In genomic region chr2:118112846-118113479, GRCm38 (mm10) we compare ENCODE assay signal across 9 mouse cellular contexts. TPM values are rescaled to one million over a fixed set of nuclear protein-coding genes. Genes with fewer than 3 reads are reported as not detected.
DNase-seq lines count a peak whose midpoint lies in the region; ATAC-seq and TF ChIP-seq lines count a peak whose summit lies in the region.
"Had no signal": no experiment of that assay in that cellular context is flagged by ENCODE, and none has a peak within 500 bp of the region (broad histone marks: within the 10 kb centered on the region; RNA-seq: fewer than 3 reads in every experiment).

No protein-coding gene starts in this region.

- 5% methylated on average over 21 of the region's 21 CpGs for WGBS in cerebellum, adult 2 months
- WGBS in heart, embryonic 11.5 days (ENCODE audit: insufficient replicate concordance) = 44% methylated on average over 21 of the region's 21 CpGs
- WGBS in midbrain, embryonic 16.5 days = 52% methylated on average over 21 of the region's 21 CpGs

- H3K27me3 ChIP-seq in cerebellum, adult 2 months (ENCODE audit: control insufficient read depth, insufficient read depth, low read length) = no peaks in the 10 kb centered on the region; the same call in 1 of the 2 replicates
- H3K27me3 ChIP-seq in heart, embryonic 11.5 days (ENCODE audit: control insufficient read depth, insufficient read depth, low read length) = no peaks in the 10 kb centered on the region
- peaks cover 6% of the 10 kb centered on the region for H3K27me3 ChIP-seq in midbrain, embryonic 16.5 days (ENCODE audit: control insufficient read depth, insufficient read depth, low read depth, low read length)

- no peak overlapping the region for H3K27ac ChIP-seq in cerebellum, adult 2 months (ENCODE audit: insufficient read depth, low read length)
- no peak overlapping the region for H3K27ac ChIP-seq in heart, embryonic 11.5 days (ENCODE audit: low read depth, low read length)
- no peak overlapping the region for H3K27ac ChIP-seq in midbrain, embryonic 16.5 days (ENCODE audit: low read length)
- H3K27ac ChIP-seq: macrophage had no signal

- DNase-seq in cerebellum, adult 2 months = peak; percentile 15 to 22
- no peak for DNase-seq in cerebellum, adult 9-10 months
- peak; percentile 27 to 49 for DNase-seq in kidney, postnatal 25 days
- no peak for DNase-seq in spleen, adult 12 weeks (ENCODE audit: low spot score)
- DNase-seq in ovary, postnatal 14 days (ENCODE audit: low spot score) = no peak
- DNase-seq in left cerebral cortex, postnatal 36 days (ENCODE audit: low spot score in 2 of 2) = no peak

- TF ChIP-seq CTCF in cerebellum, adult 2 months (IDR thresholded peaks at IDR 0.05; ENCODE audit: borderline replicate concordance, insufficient read depth, low read depth, low read length) = no peak

- H3K9me3 ChIP-seq in heart, embryonic 11.5 days (replicated peaks; ENCODE audit: control insufficient read depth, low read length) = no peaks in the 10 kb centered on the region
- no peaks in the 10 kb centered on the region for H3K9me3 ChIP-seq in midbrain, embryonic 16.5 days (replicated peaks; ENCODE audit: control insufficient read depth, low read length, poor library complexity, severe bottlenecking)

- H3K4me1 ChIP-seq in cerebellum, adult 2 months (ENCODE audit: control insufficient read depth, insufficient read depth, low read length) = peaks cover 2% of the 10 kb centered on the region; the same call in 1 of the 2 replicates
- H3K4me1 ChIP-seq in heart, embryonic 11.5 days (ENCODE audit: control insufficient read depth, insufficient read depth, low read length) = peaks cover 10% of the 10 kb centered on the region
- H3K4me1 ChIP-seq in midbrain, embryonic 16.5 days (ENCODE audit: control insufficient read depth, insufficient read depth, low read length) = peaks cover 19% of the 10 kb centered on the region; the same call in 1 of the 2 replicates

- no peak for TF ChIP-seq POLR2A in cerebellum, adult 2 months (IDR thresholded peaks at IDR 0.05; ENCODE audit: borderline replicate concordance, insufficient read depth, low read length)

- no peaks in the 10 kb centered on the region; the same call in 1 of the 2 replicates for H3K36me3 ChIP-seq in heart, embryonic 11.5 days (ENCODE audit: control insufficient read depth, insufficient read depth, low read length)
- H3K36me3 ChIP-seq in midbrain, embryonic 16.5 days (ENCODE audit: control insufficient read depth, insufficient read depth, low read length) = no peaks in the 10 kb centered on the region

- no peak overlapping the region for H3K9ac ChIP-seq in heart, embryonic 11.5 days (ENCODE audit: low read depth, low read length)
- no peak overlapping the region for H3K9ac ChIP-seq in midbrain, embryonic 16.5 days (ENCODE audit: low read depth, low read length)

- intact Hi-C loops in left cerebral cortex, postnatal 36 days (cut with DNase I) = loop anchor here (5.0 to 10.0 kb wide), 3 partner anchors 134 to 661 kb away; no protein-coding TSS in a partner anchor

- H3K4me3 ChIP-seq in cerebellum, adult 2 months (replicated peaks; ENCODE audit: insufficient read depth, low read depth, low read length) = no peak overlapping the region
- H3K4me3 ChIP-seq in heart, embryonic 11.5 days (ENCODE audit: low read depth, low read length) = peak overlapping the region; percentile 57
- peak overlapping the region; percentile 50; the same call in 1 of the 2 replicates for H3K4me3 ChIP-seq in midbrain, embryonic 16.5 days (ENCODE audit: low read depth, low read length)

- H3K4me2 ChIP-seq in heart, embryonic 11.5 days = peak overlapping the region; percentile 95
- peak overlapping the region; percentile 93 for H3K4me2 ChIP-seq in midbrain, embryonic 16.5 days (ENCODE audit: low read length)

- ATAC-seq in heart, embryonic 11.5 days (replicated peaks; ENCODE audit: insufficient number of reproducible peaks, low FRiP score, low TSS enrichment) = no peak
- no peak for ATAC-seq in midbrain, embryonic 16.5 days

RNA-seq across cellular contexts. Expression of gene Thbs1, which starts 1.3 kb away (rescaled TPM):
- 0.98 and 1.1 TPM in 2 replicates for polyA plus RNA-seq in cerebellum, adult 2 months (2012; rRNA removed)
- 45.5 and 73.0 TPM in 2 replicates for polyA plus RNA-seq in heart, embryonic 11.5 days (2014; fragmentation: Nextera tagmentation; extraction: Ambion mirVana)
- polyA plus RNA-seq in midbrain, embryonic 16.5 days (2015; fragmentation: Nextera tagmentation; extraction: Ambion mirVana) = 4.8 and 5.8 TPM in 2 replicates
- total RNA-seq in left cerebral cortex, postnatal 36 days (2021) = 1 to 10 TPM; 1.7 to 2.1 TPM

Comparison
In these comparisons a context has a peak if more than half of its experiments do, and no peak if none do; other contexts are left out.
1. DNase-seq: peak in cerebellum, adult 2 months (2 of 2) and kidney, postnatal 25 days (2 of 2); none in cerebellum, adult 9-10 months (single experiment), spleen, adult 12 weeks (single experiment), ovary, postnatal 14 days (single experiment) and left cerebral cortex, postnatal 36 days (0 of 2).